Mouse (Mus musculus) cerebellum, adult 9-10 months (tissue): Measurements from ENCODE around the gene Smco2.

Experiments
- DNase-seq: peaks from one replicate; pipeline ENCODE4 v3.0.0; 2022

The Smco2 gene

GRCm38 (mm10) chr6:146904707-146905106 is 54.8 kb downstream of the Smco2 start:
- DNase-seq, result no peak

DNA sequence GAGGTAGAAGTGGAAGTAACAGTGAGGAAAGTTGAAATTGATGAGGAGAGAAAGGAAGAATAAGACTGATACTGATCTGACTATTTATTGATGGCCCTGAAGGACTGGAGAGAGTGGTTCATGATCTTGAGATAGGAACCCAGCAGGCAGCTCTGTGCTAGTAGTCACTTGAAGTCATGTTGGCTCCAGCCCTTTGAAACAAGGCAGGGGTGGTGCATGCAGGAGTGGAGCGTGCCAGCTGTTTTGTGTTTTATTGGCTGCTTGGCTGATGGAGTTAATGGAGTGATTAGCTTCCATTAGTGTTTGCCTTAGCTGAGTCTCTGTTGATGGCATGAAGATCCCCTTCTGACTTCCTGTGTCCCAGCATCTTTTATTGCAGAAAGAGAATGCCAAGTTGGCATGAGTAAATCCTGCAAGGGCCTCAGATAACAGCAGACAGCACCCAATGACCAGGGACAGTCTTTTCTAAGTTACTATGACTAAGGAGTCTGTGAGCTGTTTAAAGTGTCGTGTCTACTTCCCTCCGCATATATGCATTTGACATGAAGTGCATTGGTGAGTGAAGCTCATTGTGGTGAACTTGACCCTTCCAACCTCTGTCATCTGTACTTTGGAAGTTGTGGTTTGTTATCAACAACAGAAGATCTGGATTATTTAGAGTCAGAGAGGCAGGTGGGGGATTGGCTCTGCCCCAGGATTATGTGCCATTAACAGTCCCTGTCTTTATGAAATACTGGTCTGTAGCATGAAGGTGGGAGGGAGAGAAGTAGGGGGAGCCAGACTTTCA is 56.3 kb downstream of the Smco2 start:
- no peak for DNase-seq

DNA sequence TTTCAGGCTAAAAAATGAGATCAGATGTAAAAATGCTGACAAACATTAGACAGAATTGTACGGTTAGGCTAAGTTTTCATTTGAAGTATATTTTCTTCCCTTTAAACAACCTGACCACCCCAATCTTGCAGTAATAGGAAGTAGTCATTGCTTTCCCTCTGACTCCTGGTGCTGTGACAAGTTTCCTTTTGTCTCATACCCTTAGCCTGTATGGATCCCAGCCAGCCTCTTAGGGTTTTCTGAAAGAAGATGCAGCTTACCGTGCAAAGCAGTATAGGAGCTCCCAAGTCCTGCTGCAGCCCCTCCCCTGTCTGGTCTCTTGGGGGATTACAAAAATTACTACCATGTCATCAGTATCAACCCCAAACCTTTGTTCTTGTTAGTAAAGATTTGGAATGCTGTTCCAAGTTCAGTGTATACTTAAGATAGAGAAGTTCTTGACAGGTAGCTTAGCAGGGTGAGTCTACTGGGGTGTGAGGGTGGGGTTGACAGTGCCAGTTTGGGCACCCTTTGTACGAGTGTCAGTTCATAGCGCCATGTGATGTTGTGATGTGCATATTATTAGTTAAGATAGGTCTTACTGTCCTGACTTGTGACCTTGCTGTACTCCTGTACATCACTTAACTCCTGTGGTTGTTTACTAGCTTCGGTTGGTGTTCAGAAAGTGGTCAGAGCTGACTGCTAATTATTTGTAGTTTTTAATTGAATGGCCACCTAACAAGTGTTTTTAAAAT is 57.3 kb downstream of the Smco2 start:
- no peak for DNase-seq

GRCm38 (mm10) chr6:146907795-146908190 is 57.9 kb downstream of the Smco2 start:
- no peak for DNase-seq

DNA sequence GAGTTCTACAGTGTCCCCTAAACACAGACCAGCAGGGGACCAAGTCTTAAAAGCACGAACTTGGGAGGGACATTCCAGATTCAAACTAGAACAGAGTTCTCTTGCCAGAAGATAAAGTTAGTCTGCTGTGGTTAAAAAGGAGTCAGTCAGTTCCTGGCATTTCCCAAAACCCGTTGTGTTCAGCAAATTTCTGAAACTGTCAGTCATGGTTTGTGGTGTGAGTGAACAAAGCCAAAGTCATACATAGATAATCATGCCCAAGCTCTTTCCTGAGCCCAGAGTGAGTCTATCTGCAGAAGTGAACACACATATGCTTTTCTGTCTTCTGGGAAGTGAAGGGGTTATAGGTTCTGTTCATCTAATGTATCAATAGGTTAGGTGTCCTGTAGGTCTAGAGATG is 58.9 kb downstream of the Smco2 start:
- no peak for DNase-seq

DNA sequence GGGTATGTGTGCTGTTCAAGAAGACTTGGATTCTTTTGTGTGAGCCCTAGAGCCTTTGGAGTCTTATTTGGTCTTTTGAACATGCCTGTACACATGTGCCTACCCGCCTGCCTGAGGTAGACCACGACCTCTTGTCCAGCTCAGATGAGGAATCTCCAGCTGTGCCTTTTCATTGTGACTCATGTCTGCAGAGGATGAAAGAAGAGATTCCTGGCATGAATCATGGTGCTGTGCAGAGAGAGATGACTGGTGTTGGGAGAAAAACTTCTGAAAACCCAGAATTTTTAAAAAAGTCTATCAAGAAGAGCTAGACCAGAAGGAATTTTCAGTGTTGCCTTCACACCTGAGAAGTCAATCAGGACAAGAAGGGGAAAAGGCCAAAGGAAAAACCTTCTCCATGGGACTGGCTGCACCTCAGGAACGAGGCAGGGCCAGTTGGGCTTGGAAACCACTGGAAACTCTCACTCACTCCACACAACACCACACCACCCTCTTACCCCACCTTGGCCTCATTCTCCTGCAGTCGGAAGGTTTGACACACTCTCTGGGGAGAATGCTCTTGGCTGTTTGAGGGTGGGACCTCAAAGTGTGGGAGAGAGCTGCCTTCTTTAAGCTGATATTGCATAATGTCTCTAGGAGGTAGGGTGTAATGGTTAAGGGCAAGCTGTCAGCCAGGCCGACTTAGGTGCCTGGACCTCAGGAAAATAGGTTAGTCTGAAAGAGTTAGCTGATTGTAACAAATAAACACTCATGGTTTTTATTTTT is 60.0 kb downstream of the Smco2 start:
- DNase-seq, result no peak

DNA sequence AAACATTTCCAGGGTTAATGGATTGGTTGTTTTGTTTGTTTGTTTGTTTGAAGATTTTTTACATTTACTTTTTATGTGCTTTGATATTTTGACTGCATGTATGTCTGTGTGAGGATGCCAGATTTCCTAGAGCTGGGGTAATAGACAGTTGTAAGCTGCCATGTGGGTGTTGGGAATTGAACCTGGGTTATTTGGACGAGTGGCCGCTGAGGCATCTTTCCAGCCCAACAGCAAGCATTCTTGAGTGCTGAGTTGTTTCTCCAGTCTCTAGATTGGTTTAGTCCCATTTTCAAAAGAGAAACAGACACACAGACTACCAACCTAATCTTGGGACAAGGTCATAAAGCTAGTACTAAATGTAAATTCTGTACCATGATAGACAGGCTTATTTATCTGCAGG is 60.9 kb downstream of the Smco2 start:
- no peak for DNase-seq

DNA sequence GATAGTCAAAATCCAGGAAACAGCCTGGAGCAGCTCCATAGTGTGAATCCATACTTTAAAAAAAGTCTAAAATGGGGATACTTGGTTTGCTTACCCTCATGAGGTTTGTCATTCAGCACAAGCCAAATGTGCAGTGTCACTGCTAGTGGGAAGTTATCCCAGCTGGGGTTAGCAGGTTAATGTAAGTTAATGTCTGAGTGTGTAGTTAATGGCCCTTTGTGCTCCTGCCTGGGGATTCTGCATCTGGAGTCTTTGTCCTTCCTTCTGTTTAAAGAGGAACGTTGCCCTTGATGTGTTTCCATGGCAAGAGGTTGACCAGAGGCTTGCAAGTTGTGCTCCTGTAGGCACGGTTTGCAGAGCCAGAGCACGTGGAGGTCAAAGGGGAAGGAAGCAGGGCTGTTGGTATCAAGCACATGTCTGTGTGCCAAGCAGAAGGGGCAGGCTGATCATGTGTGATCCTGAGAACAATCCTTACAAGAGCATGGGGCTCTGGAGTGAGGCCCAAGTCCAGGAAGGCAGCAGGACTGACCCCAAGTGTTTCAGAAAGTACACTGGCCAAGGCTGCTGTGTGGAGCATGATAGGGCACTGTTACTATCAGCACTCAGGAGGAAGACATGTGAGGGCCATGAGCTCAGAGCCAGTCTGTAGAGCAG is 63.1 kb downstream of the Smco2 start:
- DNase-seq, result no peak

- no peak for DNase-seq
These were observed 63.7 kb downstream of the Smco2 start for GRCm38 (mm10) chr6:146913489-146914198.

- no peak for DNase-seq
These were observed 65.9 kb downstream of the Smco2 start for GRCm38 (mm10) chr6:146915808-146916207.

DNA sequence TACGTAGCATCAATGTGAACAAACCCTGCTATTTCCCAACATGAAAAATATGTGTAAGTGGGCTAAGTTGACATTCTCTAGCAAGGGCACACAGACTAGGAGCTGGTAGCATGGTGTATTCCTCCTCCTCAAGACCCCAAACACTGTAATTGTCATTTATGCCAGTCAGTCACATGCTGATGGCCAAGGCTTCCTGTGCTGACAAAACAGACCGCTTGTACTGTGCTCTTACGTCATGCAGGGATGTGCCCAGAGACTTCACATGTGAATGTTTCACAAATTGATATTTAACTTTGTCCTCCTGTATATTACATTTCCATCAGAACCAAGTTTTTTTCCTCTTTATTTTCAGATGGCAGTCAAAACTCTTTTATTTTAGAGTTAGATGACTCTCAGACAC is 67.5 kb downstream of the Smco2 start:
- no peak for DNase-seq

GRCm38 (mm10) chr6:146918341-146918740 is 68.4 kb downstream of the Smco2 start:
- no peak for DNase-seq
